Mouse (Mus musculus) spleen, adult 2 months (tissue): ENCODE results near the gene Zfp664.

Experiments used
- CTCF ChIP-seq: fragments of 200-500 bp; IDR thresholded peaks from 2 replicates; pipeline ENCODE4 v1.5.1; 2011; ENCODE audit warnings: mild to moderate bottlenecking, inconsistent platforms; ENCODE audit not compliant: insufficient read depth, insufficient read length, insufficient replicate concordance; ENCODE audit errors: extremely low read depth
- POLR2A ChIP-seq: fragments of 200-500 bp; IDR thresholded peaks from 2 replicates; pipeline ENCODE4 v1.6.1; 2011; ENCODE audit warnings: low read depth, low read length, inconsistent platforms

DNA sequence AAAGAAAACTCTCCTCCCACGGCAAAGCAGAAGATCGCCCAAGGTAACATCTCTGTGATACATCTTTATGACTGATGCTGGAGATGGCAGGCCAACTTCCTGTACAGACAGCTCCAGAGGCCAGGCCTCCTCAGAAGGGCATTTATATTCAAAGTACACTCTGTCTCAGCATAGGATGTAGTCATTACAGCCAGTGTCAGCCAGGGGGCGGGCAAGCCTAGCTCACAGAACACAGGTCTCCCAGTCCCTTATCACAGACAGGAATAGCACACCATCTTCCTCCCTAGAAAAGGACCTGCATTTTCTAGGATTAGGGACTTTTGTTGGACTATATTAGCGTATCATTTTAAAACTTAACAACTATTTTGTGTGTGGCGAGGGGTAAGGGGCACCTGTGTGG, 46.4 kb downstream of the Zfp664 start:
- TF ChIP-seq POLR2A (no peak), CTCF (peak; percentile 64; the same call in 1 of the 2 replicates)
